Mouse (Mus musculus): ENCODE data around the gene Inka2. TPM values are rescaled to one million over a fixed set of nuclear protein-coding genes. Genes with fewer than 3 reads are reported as not detected.

Inka2 gene
- total and polyA plus RNA-seq, 3 experiments: 1.9 to 4.6 (median 3.0) TPM

- Histone ChIP-seq H3K4me3 (ENCODE audit: low read depth, low read length) (no peak overlapping the region), H3K9me3 (replicated peaks) (no peaks in the 10 kb centered on the region), H3K27me3 (ENCODE audit: insufficient read depth, low read length) (no peaks in the 10 kb centered on the region), H3K4me1 (ENCODE audit: insufficient read depth, low read depth, low read length) (peaks cover 21% of the 10 kb centered on the region), H3K36me3 (replicated peaks) (peaks cover 18% of the 10 kb centered on the region)
- ATAC-seq (ENCODE audit: extremely low read depth, insufficient number of reproducible peaks, low FRiP score, poor library complexity, severe bottlenecking) (no peak), DNase-seq (ENCODE audit: low spot score) (no peak)
- TF ChIP-seq CTCF (IDR thresholded peaks at IDR 0.05; ENCODE audit: low read depth, low read length): no peak
- TF ChIP-seq GATA1 (IDR thresholded peaks at IDR 0.05; ENCODE audit: borderline replicate concordance, low read length): no peak
- TF ChIP-seq POLR2AphosphoS5 (IDR thresholded peaks at IDR 0.05; ENCODE audit: insufficient replicate concordance, low read depth, low read length): no peak
- TF ChIP-seq GATA2 (IDR thresholded peaks at IDR 0.05; ENCODE audit: borderline replicate concordance, low read depth, low read length): no peak
- no peak for TF ChIP-seq TAL1 (conservative IDR thresholded peaks at IDR 0.05; ENCODE audit: low read depth, low read length)
These were observed 53.7 kb downstream of the Inka2 start for GRCm38 (mm10) chr3:105758098-105758497.

GRCm38 (mm10) chr3:105758658-105759057, 54.3 kb downstream of the Inka2 start:
- H3K4me3 ChIP-seq (ENCODE audit: low read depth, low read length): no peak overlapping the region
- H3K4me1 ChIP-seq (ENCODE audit: insufficient read depth, low read depth, low read length): peaks cover 26% of the 10 kb centered on the region
- ATAC-seq (ENCODE audit: extremely low read depth, insufficient number of reproducible peaks, low FRiP score, poor library complexity, severe bottlenecking): no peak
- H3K9me3 ChIP-seq (replicated peaks): no peaks in the 10 kb centered on the region
- H3K27me3 ChIP-seq (ENCODE audit: insufficient read depth, low read length): no peaks in the 10 kb centered on the region
- peaks cover 22% of the 10 kb centered on the region for H3K36me3 ChIP-seq (replicated peaks)
- no peak for DNase-seq (ENCODE audit: low spot score)
- TF ChIP-seq GATA2 (IDR thresholded peaks at IDR 0.05; ENCODE audit: borderline replicate concordance, low read depth, low read length) (no peak), TAL1 (conservative IDR thresholded peaks at IDR 0.05; ENCODE audit: low read depth, low read length) (no peak), POLR2AphosphoS5 (IDR thresholded peaks at IDR 0.05; ENCODE audit: insufficient replicate concordance, low read depth, low read length) (no peak), GATA1 (IDR thresholded peaks at IDR 0.05; ENCODE audit: borderline replicate concordance, low read length) (no peak), CTCF (IDR thresholded peaks at IDR 0.05; ENCODE audit: low read depth, low read length) (no peak)

- Histone ChIP-seq H3K4me3 (ENCODE audit: low read depth, low read length) (no peak overlapping the region), H3K4me1 (ENCODE audit: insufficient read depth, low read depth, low read length) (peaks cover 29% of the 10 kb centered on the region)
- TF ChIP-seq CTCF (IDR thresholded peaks at IDR 0.05; ENCODE audit: low read depth, low read length) (no peak), POLR2AphosphoS5 (IDR thresholded peaks at IDR 0.05; ENCODE audit: insufficient replicate concordance, low read depth, low read length) (no peak), TAL1 (conservative IDR thresholded peaks at IDR 0.05; ENCODE audit: low read depth, low read length) (no peak), GATA2 (IDR thresholded peaks at IDR 0.05; ENCODE audit: borderline replicate concordance, low read depth, low read length) (no peak), GATA1 (IDR thresholded peaks at IDR 0.05; ENCODE audit: borderline replicate concordance, low read length) (no peak)
These were observed 55.7 kb downstream of the Inka2 start for GRCm38 (mm10) chr3:105760063-105760462.

GRCm38 (mm10) chr3:105763132-105763851, 58.9 kb downstream of the Inka2 start:
- peaks cover 18% of the 10 kb centered on the region for H3K36me3 ChIP-seq (replicated peaks)
- H3K9me3 ChIP-seq (replicated peaks): no peaks in the 10 kb centered on the region
- H3K4me3 ChIP-seq (ENCODE audit: low read depth, low read length): no peak overlapping the region
- TF ChIP-seq GATA2 (IDR thresholded peaks at IDR 0.05; ENCODE audit: borderline replicate concordance, low read depth, low read length) (no peak), TAL1 (conservative IDR thresholded peaks at IDR 0.05; ENCODE audit: low read depth, low read length) (no peak), POLR2AphosphoS5 (IDR thresholded peaks at IDR 0.05; ENCODE audit: insufficient replicate concordance, low read depth, low read length) (no peak), GATA1 (IDR thresholded peaks at IDR 0.05; ENCODE audit: borderline replicate concordance, low read length) (no peak), CTCF (IDR thresholded peaks at IDR 0.05; ENCODE audit: low read depth, low read length) (no peak)
- no peak for ATAC-seq (ENCODE audit: extremely low read depth, insufficient number of reproducible peaks, low FRiP score, poor library complexity, severe bottlenecking)
- no peak for DNase-seq (ENCODE audit: low spot score)
- H3K27me3 ChIP-seq (ENCODE audit: insufficient read depth, low read length): no peaks in the 10 kb centered on the region
- peaks cover 40% of the 10 kb centered on the region for H3K4me1 ChIP-seq (ENCODE audit: insufficient read depth, low read depth, low read length)

More at GRCm38 (mm10) chr3:105760063-105760462, 55.7 kb downstream of the Inka2 start:
- ATAC-seq (ENCODE audit: extremely low read depth, insufficient number of reproducible peaks, low FRiP score, poor library complexity, severe bottlenecking) (no peak), DNase-seq (ENCODE audit: low spot score) (no peak)
- Histone ChIP-seq H3K36me3 (replicated peaks) (peaks cover 21% of the 10 kb centered on the region), H3K9me3 (replicated peaks) (no peaks in the 10 kb centered on the region), H3K27me3 (ENCODE audit: insufficient read depth, low read length) (no peaks in the 10 kb centered on the region)

GRCm38 (mm10) chr3:105768529-105768928, 64.1 kb downstream of the Inka2 start:
- ATAC-seq (ENCODE audit: extremely low read depth, insufficient number of reproducible peaks, low FRiP score, poor library complexity, severe bottlenecking): peak; percentile 87
- H3K4me1 ChIP-seq (ENCODE audit: insufficient read depth, low read depth, low read length): peaks cover 45% of the 10 kb centered on the region
- TF ChIP-seq CTCF (IDR thresholded peaks at IDR 0.05; ENCODE audit: low read depth, low read length) (no peak), GATA2 (IDR thresholded peaks at IDR 0.05; ENCODE audit: borderline replicate concordance, low read depth, low read length) (no peak), TAL1 (conservative IDR thresholded peaks at IDR 0.05; ENCODE audit: low read depth, low read length) (no peak), POLR2AphosphoS5 (IDR thresholded peaks at IDR 0.05; ENCODE audit: insufficient replicate concordance, low read depth, low read length) (no peak), GATA1 (IDR thresholded peaks at IDR 0.05; ENCODE audit: borderline replicate concordance, low read length) (no peak)
- no peak overlapping the region for H3K4me3 ChIP-seq (ENCODE audit: low read depth, low read length)
- H3K36me3 ChIP-seq (replicated peaks): peaks cover 9% of the 10 kb centered on the region
- DNase-seq (ENCODE audit: low spot score): no peak
- no peaks in the 10 kb centered on the region for H3K9me3 ChIP-seq (replicated peaks)
- H3K27me3 ChIP-seq (ENCODE audit: insufficient read depth, low read length): no peaks in the 10 kb centered on the region

GRCm38 (mm10) chr3:105769380-105769779, 65.0 kb downstream of the Inka2 start:
- DNase-seq (ENCODE audit: low spot score) (no peak), ATAC-seq (ENCODE audit: extremely low read depth, insufficient number of reproducible peaks, low FRiP score, poor library complexity, severe bottlenecking) (peak; percentile 23; the same call in 1 of the 2 replicates)
- Histone ChIP-seq H3K9me3 (replicated peaks) (no peaks in the 10 kb centered on the region), H3K36me3 (replicated peaks) (peaks cover 9% of the 10 kb centered on the region), H3K4me3 (ENCODE audit: low read depth, low read length) (no peak overlapping the region), H3K4me1 (ENCODE audit: insufficient read depth, low read depth, low read length) (peaks cover 40% of the 10 kb centered on the region), H3K27me3 (ENCODE audit: insufficient read depth, low read length) (no peaks in the 10 kb centered on the region)
- no peak for TF ChIP-seq GATA1 (IDR thresholded peaks at IDR 0.05; ENCODE audit: borderline replicate concordance, low read length)
- no peak for TF ChIP-seq GATA2 (IDR thresholded peaks at IDR 0.05; ENCODE audit: borderline replicate concordance, low read depth, low read length)
- TF ChIP-seq CTCF (IDR thresholded peaks at IDR 0.05; ENCODE audit: low read depth, low read length): no peak
- TF ChIP-seq POLR2AphosphoS5 (IDR thresholded peaks at IDR 0.05; ENCODE audit: insufficient replicate concordance, low read depth, low read length): no peak
- TF ChIP-seq TAL1 (conservative IDR thresholded peaks at IDR 0.05; ENCODE audit: low read depth, low read length): no peak

Other genes starting within 250 kb of the Inka2 start
- gene Ddx20, start 17.0 kb upstream of the Inka2 start, total RNA-seq (2014; fragmentation: Nextera tagmentation): 32.2 and 34.1 TPM in 2 replicates
- 70.5 and 75.5 TPM in 2 replicates for gene Ddx20, start 17.0 kb upstream of the Inka2 start, total RNA-seq (2017)
- gene Ddx20, start 17.0 kb upstream of the Inka2 start, polyA plus RNA-seq (2012): 13.9 and 16.1 TPM in 2 replicates
- 97.7 and 124 TPM in 2 replicates for gene Rap1a, start 96.7 kb downstream of the Inka2 start, total RNA-seq (2014; fragmentation: Nextera tagmentation)
- 105 and 121 TPM in 2 replicates for gene Rap1a, start 96.7 kb downstream of the Inka2 start, total RNA-seq (2017)
- 11.5 and 17.7 TPM in 2 replicates for gene Rap1a, start 96.7 kb downstream of the Inka2 start, polyA plus RNA-seq (2012)
- gene Adora3, start 166.3 kb downstream of the Inka2 start, total RNA-seq (2014; fragmentation: Nextera tagmentation): 1.4 TPM in 1 of 2 replicates, not detected in the other
- 17.4 and 19.3 TPM in 2 replicates for gene Adora3, start 166.3 kb downstream of the Inka2 start, total RNA-seq (2017)
- gene Adora3, start 166.3 kb downstream of the Inka2 start, polyA plus RNA-seq (2012): not detected in 2 replicates
- not detected in 2 replicates for gene Tmigd3, start 166.3 kb downstream of the Inka2 start, total RNA-seq (2014; fragmentation: Nextera tagmentation)
- 1.3 and 5.5 TPM in 2 replicates for gene Tmigd3, start 166.3 kb downstream of the Inka2 start, total RNA-seq (2017)
- 0.05 TPM in 1 of 2 replicates, not detected in the other for gene Tmigd3, start 166.3 kb downstream of the Inka2 start, polyA plus RNA-seq (2012)
- gene I830077J02Rik, start 228.1 kb downstream of the Inka2 start, total RNA-seq (2014; fragmentation: Nextera tagmentation): 34.4 and 36.8 TPM in 2 replicates
- gene I830077J02Rik, start 228.1 kb downstream of the Inka2 start, total RNA-seq (2017): 32.6 and 33.1 TPM in 2 replicates
- gene I830077J02Rik, start 228.1 kb downstream of the Inka2 start, polyA plus RNA-seq (2012): 0.98 and 1.6 TPM in 2 replicates

Measured in G1E (cell line).